Mouse (Mus musculus) midbrain, embryonic 10.5 days (tissue): Measurements from ENCODE around the gene Mbnl1. TPM values are rescaled to one million over a fixed set of nuclear protein-coding genes. Genes with fewer than 3 reads are reported as not detected.

Experiments
- DNase-seq: peaks from one replicate; pipeline ENCODE4 v3.0.0-alpha.2; 2017; ENCODE audit warnings: low spot score
- H3K27ac ChIP-seq: fragments of 300-500 bp; sonication (generic); replicated peaks from 2 replicates; pipeline ENCODE4 v1.5.1; 2016; ENCODE audit warnings: mild to moderate bottlenecking
- H3K27me3 ChIP-seq: fragments of 300-500 bp; sonication (generic); 2 replicates; pipeline ENCODE4 v1.6.1; 2016; ENCODE audit warnings: low read depth, mild to moderate bottlenecking; ENCODE audit not compliant: poor library complexity, severe bottlenecking
- H3K36me3 ChIP-seq: fragments of 300-500 bp; sonication (generic); 2 replicates; pipeline ENCODE4 v1.6.1; 2016; ENCODE audit warnings: mild to moderate bottlenecking, moderate library complexity
- H3K4me1 ChIP-seq: fragments of 300-500 bp; sonication (generic); 2 replicates; pipeline ENCODE4 v1.6.1; 2016
- H3K4me3 ChIP-seq: fragments of 300-500 bp; sonication (generic); 2 replicates; pipeline ENCODE4 v1.5.1; 2016; ENCODE audit warnings: mild to moderate bottlenecking, moderate library complexity
- H3K9me3 ChIP-seq: fragments of 300-500 bp; sonication (generic); replicated peaks from 2 replicates; pipeline ENCODE4 v1.6.1; 2016; ENCODE audit warnings: mild to moderate bottlenecking
- WGBS: fragments of 180-500 bp; shearing (Covaris S2); methylation state at CpG from one replicate; pipeline ENCODE4 v1.1.7; 2016; 5-methylcytosine and 5-hydroxymethylcytosine counted together
- polyA plus RNA-seq: library from polyadenylated mRNA; unstranded; fragments of >200 nt; fragmentation: Nextera tagmentation; extraction: Ambion mirVana; gene quantifications from 2 replicates; pipeline ENCODE4 v1.2.1, GENCODE M21; 2016

Mbnl1 gene
- polyA plus RNA-seq, 1 experiment from 2014 or later, result 34.5 TPM

DNA sequence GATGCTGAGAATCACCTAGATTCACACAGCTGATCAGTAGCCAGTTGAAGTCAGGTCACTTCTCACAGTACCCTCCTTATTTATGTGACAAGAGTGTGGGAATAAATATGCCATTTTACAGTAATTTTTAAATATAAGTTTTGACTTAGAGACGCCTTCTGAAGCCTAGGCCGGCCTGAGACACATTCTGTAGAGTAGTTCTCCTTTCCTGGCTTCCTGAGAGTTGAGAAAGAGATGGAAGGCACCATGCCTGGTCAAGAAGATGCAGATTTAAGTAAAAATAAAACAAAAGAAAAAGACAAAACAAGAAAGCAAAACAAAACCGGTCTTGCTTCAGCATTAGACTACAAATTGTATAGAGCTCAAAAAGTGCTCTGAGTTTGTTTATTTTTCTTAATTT is 38.6 kb downstream of the Mbnl1 start:
- Histone ChIP-seq H3K27me3 (peaks cover 8% of the 10 kb centered on the region; the same call in 1 of the 2 replicates), H3K27ac (no peak overlapping the region), H3K9me3 (no peaks in the 10 kb centered on the region), H3K4me3 (no peak overlapping the region), H3K36me3 (no peaks in the 10 kb centered on the region), H3K4me1 (peaks cover 17% of the 10 kb centered on the region)
- DNase-seq, result no peak
- 87% methylated on average over 3 of the region's 3 CpGs for WGBS

DNA sequence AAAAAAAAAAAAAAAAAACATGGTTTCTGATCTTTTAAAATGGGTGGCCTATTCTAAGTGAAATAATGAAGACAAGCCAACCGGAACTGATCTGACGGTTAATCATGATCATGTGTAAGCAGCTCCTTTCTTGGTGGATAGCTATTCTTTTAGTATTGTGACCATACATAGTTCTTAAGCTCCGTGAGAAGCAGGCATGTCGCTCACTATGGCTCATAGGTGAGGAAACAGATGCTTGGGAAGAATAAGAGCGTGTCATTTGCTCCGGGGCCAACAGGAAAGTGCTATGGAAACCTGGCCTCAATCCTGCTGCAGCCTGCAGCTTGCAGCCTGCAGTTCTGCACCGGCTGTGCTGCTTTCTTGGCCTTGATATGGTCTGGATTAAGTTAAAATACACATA is 40.7 kb downstream of the Mbnl1 start:
- Histone ChIP-seq H3K4me3 (no peak overlapping the region), H3K27me3 (peaks cover 8% of the 10 kb centered on the region; the same call in 1 of the 2 replicates), H3K36me3 (no peaks in the 10 kb centered on the region), H3K27ac (no peak overlapping the region), H3K4me1 (peaks cover 20% of the 10 kb centered on the region), H3K9me3 (no peaks in the 10 kb centered on the region)
- 57% methylated on average over 7 of the region's 7 CpGs for WGBS
- DNase-seq, result no peak

DNA sequence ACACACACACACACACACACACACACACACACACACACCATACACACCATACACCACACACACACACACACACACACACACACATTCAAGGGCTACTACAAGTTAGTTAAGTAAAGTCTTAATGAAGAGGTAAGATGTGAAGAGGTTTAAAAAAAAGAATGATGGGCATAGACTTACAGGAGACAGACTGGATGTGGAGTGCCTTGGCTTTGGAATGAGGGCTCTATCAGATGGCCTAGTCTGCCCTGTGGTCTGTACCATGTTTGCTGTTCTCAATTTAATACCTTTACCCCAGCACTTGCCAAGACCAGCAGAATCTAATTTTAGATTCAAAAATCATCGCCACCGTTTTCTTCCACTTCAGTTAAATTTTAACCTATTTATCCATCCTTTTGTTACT is 41.1 kb downstream of the Mbnl1 start:
- Histone ChIP-seq H3K27me3 (peaks cover 8% of the 10 kb centered on the region; the same call in 1 of the 2 replicates), H3K27ac (no peak overlapping the region), H3K4me3 (no peak overlapping the region), H3K36me3 (no peaks in the 10 kb centered on the region), H3K9me3 (no peaks in the 10 kb centered on the region), H3K4me1 (peaks cover 20% of the 10 kb centered on the region)
- DNase-seq, result no peak
- 93% methylated on average over 2 of the region's 2 CpGs for WGBS

DNA sequence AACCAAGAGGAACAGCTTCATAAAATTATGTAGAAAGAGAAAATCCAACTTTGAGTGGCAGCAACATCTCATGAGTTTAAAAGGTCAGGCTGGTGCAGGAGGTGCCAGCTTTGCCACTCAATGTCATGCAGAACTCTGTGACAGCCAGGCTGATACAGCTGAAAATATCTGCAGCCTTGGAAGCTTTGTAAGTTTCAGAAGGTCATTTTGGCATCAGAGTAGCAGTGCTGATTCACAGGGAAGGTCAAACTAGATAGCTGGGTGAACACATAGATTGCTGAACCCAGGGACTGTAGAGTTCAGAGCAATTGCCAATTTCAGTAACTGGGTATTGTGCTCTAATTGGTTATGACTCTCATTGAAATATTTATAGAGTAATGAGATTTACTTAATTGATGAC is 42.8 kb downstream of the Mbnl1 start:
- Histone ChIP-seq H3K4me3 (no peak overlapping the region), H3K4me1 (peaks cover 20% of the 10 kb centered on the region), H3K27ac (no peak overlapping the region), H3K36me3 (no peaks in the 10 kb centered on the region), H3K27me3 (peaks cover 6% of the 10 kb centered on the region; the same call in 1 of the 2 replicates), H3K9me3 (no peaks in the 10 kb centered on the region)
- no peak for DNase-seq

DNA sequence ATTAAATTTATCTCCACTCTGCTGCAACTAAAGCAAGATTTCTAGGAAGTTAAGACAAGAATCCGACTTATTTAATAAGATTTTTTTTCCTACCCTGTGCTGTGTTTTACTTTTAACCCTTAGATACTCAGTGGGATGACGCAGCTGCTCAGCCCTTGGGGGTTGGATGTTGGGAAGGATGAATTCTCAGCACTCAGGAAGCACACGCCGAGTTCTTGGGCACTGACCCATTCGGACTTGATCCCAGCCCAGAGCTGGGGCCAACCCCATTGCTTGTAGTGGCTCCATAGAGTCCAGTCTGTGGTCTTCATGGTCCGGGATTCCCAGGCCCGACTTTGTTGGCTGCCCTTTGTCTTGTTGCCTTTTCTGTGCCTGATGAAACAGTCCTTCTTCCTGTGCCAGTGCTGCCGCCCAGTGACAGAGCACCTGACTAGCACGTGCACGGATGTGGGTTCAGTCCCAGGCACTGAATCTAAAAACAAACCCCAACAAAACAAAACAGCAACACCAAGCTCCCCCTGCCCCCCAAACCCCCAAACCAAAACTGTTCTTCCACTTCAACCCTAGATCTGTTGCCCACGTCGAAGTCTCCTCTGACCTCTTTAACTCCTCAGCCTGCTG is 43.5 kb downstream of the Mbnl1 start:
- H3K27me3 ChIP-seq, result no peaks in the 10 kb centered on the region; the same call in 1 of the 2 replicates
- WGBS, result 45% methylated on average over 12 of the region's 12 CpGs
- no peaks in the 10 kb centered on the region for H3K36me3 ChIP-seq
- DNase-seq, result peak; percentile 27
- H3K4me1 ChIP-seq, result peaks cover 20% of the 10 kb centered on the region
- no peaks in the 10 kb centered on the region for H3K9me3 ChIP-seq
- H3K27ac ChIP-seq, result no peak overlapping the region; the same call in 1 of the 2 replicates
- H3K4me3 ChIP-seq, result no peak overlapping the region

DNA sequence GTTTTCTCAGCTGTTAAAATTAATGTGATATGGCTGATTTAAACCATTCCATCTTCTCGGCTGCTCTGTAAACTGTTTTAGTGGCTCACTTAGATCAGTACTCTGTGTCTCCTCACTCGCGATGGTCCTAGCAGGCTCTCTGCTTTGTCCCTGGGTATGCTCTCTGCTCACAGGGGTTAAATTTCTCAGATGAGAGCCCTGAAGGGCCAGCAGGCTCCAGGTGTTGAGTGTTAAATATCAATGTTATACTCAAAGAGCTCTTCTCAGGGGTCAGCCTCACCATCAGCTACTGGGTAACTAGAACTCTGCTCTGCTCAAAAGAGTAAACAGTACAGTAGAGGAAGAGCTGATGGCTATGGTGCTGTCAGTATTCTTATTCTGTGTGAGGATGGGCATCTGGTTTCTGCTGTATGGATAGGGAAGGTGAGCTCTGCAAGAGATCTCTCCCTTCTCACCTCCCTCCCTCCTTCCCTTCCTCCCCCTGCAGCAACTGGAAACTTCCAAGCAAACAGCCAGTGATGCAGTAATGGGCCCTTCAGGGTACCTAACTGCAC is 44.7 kb downstream of the Mbnl1 start:
- H3K27me3 ChIP-seq, result no peaks in the 10 kb centered on the region
- H3K4me1 ChIP-seq, result peaks cover 16% of the 10 kb centered on the region
- no peak overlapping the region for H3K4me3 ChIP-seq
- WGBS, result 70% methylated on average over 3 of the region's 3 CpGs
- H3K9me3 ChIP-seq, result no peaks in the 10 kb centered on the region
- H3K27ac ChIP-seq, result no peak overlapping the region
- H3K36me3 ChIP-seq, result no peaks in the 10 kb centered on the region
- DNase-seq, result no peak

DNA sequence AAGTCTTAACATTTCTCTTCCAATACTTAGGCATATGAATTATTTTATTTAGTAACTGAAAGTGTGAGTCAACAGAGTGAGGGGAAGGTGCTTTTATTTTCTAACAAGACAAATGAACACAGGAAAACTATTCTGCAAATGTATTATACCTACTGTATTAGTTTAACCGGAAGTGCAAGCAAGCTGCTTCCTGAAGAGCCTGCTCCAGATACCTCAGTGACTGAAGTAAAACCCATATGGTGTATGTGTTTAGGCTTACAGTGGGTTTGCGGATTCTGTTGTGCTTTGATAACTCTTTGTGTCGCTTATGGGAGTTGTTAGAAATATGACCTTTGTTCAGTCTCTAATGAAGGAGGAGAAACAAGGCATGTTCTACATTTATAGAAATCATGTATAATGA is 46.7 kb downstream of the Mbnl1 start:
- H3K9me3 ChIP-seq, result no peaks in the 10 kb centered on the region
- WGBS, result 89% methylated on average over 3 of the region's 3 CpGs
- H3K27ac ChIP-seq, result no peak overlapping the region
- no peaks in the 10 kb centered on the region for H3K27me3 ChIP-seq
- no peak for DNase-seq
- no peak overlapping the region for H3K4me3 ChIP-seq
- H3K4me1 ChIP-seq, result peaks cover 5% of the 10 kb centered on the region; the same call in 1 of the 2 replicates
- H3K36me3 ChIP-seq, result no peaks in the 10 kb centered on the region

DNA sequence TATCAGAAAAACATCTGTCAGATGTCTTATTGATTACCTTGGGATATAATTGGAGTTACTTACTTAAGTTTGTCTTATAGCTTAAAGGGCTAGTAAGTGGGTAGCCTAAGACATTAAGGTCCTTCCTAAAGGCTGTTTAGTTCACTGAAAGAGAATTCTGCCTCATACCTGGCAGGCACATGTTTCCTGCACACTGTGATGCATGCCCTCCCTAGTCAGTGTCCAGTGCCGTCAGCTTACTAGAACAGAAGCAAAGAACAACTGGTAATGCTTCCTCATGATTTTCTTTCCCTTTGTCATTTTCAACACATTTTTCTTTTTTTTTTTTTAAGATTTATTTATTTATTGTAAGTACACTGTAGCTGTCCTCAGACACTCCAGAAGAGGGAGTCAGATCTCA is 51.5 kb downstream of the Mbnl1 start:
- no peak overlapping the region for H3K27ac ChIP-seq
- 95% methylated on average over 1 of the region's 1 CpGs for WGBS
- H3K36me3 ChIP-seq, result no peaks in the 10 kb centered on the region
- no peaks in the 10 kb centered on the region for H3K9me3 ChIP-seq
- H3K4me3 ChIP-seq, result no peak overlapping the region
- H3K27me3 ChIP-seq, result no peaks in the 10 kb centered on the region
- peaks cover 18% of the 10 kb centered on the region for H3K4me1 ChIP-seq
- DNase-seq, result no peak

DNA sequence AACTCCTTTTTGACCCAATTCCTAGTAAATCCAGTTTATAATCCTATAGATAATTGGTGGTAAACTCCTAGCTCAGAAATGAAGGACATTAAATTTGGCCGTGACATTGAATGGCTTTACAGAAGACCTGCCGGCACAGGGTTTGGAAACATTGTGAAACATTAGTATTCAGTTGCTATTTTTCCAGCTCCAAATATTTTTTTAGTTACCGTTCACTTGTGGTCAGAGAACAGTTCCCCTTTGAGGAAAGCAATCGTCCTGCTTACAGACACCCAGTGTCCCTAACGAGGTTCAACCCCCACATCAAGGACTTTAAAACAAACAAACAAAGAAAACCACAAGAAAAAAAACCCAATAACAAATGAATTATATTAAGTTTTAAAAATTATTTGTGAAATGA is 58.7 kb downstream of the Mbnl1 start:
- H3K4me1 ChIP-seq, result peaks cover 30% of the 10 kb centered on the region

DNA sequence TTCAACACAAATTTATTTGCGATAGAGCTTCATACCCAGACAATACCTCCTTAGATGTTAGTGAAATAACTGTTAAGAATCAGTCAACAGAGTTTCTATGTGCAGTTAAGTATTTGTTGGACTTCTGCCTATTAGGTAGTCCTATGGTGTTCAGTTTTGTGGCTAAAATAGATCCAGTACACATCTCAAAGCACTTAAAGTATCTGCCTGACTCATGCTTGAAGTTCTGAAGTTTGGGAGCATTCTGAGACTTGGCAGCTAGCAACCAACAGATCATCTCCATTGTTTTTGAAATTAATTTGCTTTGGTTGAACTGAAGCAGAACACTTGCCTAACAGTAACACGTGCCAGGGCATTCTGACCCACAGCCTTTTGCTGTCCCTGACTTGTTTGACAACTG is 59.2 kb downstream of the Mbnl1 start:
- Histone ChIP-seq H3K4me3 (no peak overlapping the region), H3K36me3 (no peaks in the 10 kb centered on the region), H3K27ac (no peak overlapping the region), H3K27me3 (no peaks in the 10 kb centered on the region), H3K4me1 (peaks cover 28% of the 10 kb centered on the region), H3K9me3 (no peaks in the 10 kb centered on the region)
- no peak for DNase-seq
- WGBS, result 70% methylated on average over 2 of the region's 2 CpGs

More for the DNA sequence above, 58.7 kb downstream of the Mbnl1 start:
- Histone ChIP-seq H3K27ac (no peak overlapping the region), H3K36me3 (no peaks in the 10 kb centered on the region), H3K9me3 (no peaks in the 10 kb centered on the region), H3K27me3 (no peaks in the 10 kb centered on the region), H3K4me3 (no peak overlapping the region)
- DNase-seq, result no peak
- 79% methylated on average over 5 of the region's 5 CpGs for WGBS

DNA sequence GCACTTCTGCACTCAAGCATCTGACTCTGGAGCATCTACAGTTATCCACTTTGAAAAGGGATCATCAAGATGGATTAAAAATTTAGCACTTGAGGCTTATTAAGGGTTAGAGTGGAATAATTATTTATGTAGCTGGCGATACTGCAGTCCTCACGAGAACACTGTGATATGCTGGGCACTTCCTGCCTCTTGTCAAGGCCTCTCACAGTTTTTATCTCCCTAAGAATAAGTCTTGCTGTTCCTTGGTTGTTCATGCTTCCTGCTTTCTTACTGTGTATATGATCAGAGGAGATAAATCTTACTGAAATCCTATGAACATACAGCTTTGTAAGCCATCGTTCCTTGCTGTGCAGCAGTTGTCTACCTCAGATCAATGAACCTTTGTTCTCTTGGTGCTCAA is 62.6 kb downstream of the Mbnl1 start:
- Histone ChIP-seq H3K36me3 (no peaks in the 10 kb centered on the region), H3K4me1 (peaks cover 12% of the 10 kb centered on the region; the same call in 1 of the 2 replicates), H3K27me3 (no peaks in the 10 kb centered on the region), H3K9me3 (no peaks in the 10 kb centered on the region), H3K27ac (no peak overlapping the region), H3K4me3 (no peak overlapping the region)
- no peak for DNase-seq
- WGBS, result 77% methylated on average over 3 of the region's 3 CpGs

DNA sequence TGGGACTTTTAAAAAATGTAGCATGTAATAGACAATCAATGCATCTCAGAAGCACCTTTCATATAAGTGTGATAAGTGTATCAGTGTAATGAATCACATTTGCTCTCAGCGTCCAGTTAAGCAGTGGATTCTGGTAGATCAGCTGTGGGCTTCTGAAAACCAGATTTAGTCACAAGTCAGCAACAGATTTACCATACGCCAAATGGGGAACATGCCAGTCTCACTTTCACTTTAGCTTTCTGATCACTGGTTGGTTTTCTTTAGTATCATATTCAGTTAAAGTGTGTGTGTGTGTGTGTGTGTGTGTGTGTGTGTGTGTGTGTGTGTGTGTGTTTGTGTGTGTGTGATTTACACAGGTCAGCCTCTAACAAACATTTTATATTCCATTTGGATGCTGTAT is 64.4 kb downstream of the Mbnl1 start:
- Histone ChIP-seq H3K27ac (no peak overlapping the region), H3K9me3 (no peaks in the 10 kb centered on the region), H3K27me3 (no peaks in the 10 kb centered on the region), H3K4me3 (no peak overlapping the region), H3K36me3 (no peaks in the 10 kb centered on the region), H3K4me1 (peaks cover 11% of the 10 kb centered on the region; the same call in 1 of the 2 replicates)
- WGBS, result 91% methylated on average over 2 of the region's 2 CpGs
- DNase-seq, result no peak

DNA sequence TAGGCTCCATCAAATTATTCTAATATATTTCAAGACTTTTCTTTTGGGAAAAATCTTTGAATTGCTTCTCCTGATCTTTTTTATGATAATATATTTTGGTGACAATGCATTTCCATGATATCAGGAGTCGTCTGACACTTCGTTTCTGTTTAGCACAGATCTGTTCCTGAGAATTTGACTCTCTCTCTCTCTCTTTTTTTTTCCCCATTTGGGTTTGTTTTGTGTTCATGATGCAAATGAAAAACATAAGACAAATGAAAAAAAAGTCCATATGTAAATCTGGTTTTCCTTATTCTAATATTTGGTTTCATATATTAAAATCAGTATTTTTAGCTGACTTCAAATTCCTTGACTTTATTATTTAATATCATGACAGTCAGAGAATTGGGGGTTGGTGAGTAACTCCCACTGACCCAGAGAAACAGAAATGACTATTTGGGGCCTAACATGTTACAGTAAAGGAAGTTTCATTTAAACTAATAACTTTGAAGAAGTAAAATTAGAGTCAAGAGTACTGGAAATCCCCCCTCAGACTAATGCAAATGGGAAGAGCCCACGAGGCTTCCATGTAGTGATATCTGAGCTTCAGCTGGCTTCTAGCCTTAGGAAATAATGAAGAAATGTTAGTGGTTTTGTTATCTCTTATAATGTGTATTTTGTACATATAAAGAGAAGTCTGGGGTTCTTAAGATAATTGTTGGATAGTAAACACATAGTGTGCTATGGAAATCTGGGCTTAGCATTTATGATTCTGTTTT is 65.8 kb downstream of the Mbnl1 start:
- no peak for DNase-seq
- no peak overlapping the region for H3K4me3 ChIP-seq
- H3K36me3 ChIP-seq, result no peaks in the 10 kb centered on the region
- no peak overlapping the region for H3K27ac ChIP-seq
- H3K27me3 ChIP-seq, result no peaks in the 10 kb centered on the region
- H3K9me3 ChIP-seq, result no peaks in the 10 kb centered on the region
- WGBS, result 88% methylated on average over 3 of the region's 3 CpGs
- H3K4me1 ChIP-seq, result 0 out of 2 replicates have a peak, but pooled peaks cover 4% of the 10 kb centered on the region
